Mouse (Mus musculus) urinary bladder, postnatal 4 days (tissue): Measurements from ENCODE around the gene Vstm2a.

ENCODE experiments used
- DNase-seq, 2 experiments: peaks; one replicate each; pipeline ENCODE4 v3.0.0; 2021 to 2022; ENCODE audit warnings: low spot score in 2 of 2

Vstm2a gene

GRCm38 (mm10) chr11:16439548-16440251, 182.2 kb downstream of the Vstm2a start:
- no peak for DNase-seq
